Mouse (Mus musculus) liver, adult 2 months (tissue): ENCODE measurements around the gene Pfas. TPM values are rescaled to one million over a fixed set of nuclear protein-coding genes. Genes with fewer than 3 reads are reported as not detected.
A peak's percentile ranks its signal among the peaks of the same experiment; 100 is the strongest.

ENCODE experiments used
- DNase-seq: peaks from one replicate; pipeline ENCODE4 v3.0.0-alpha.2; 2011; ENCODE audit warnings: low read depth, low spot score; ENCODE audit errors: extremely low read depth
- H3K27ac ChIP-seq: fragments of 200-500 bp; replicated peaks from 2 replicates; pipeline ENCODE4 v1.5.1; 2012; ENCODE audit warnings: low read depth, mild to moderate bottlenecking, control low read depth, inconsistent platforms, low read length; ENCODE audit not compliant: insufficient read depth
- H3K27me3 ChIP-seq: fragments of 200-500 bp; 2 replicates; pipeline ENCODE4 v1.6.1; 2012; ENCODE audit warnings: mild to moderate bottlenecking, moderate library complexity, low read length, inconsistent platforms; ENCODE audit not compliant: control insufficient read depth, insufficient read depth
- H3K36me3 ChIP-seq: fragments of 200-500 bp; 2 replicates; pipeline ENCODE4 v1.6.1; 2012; ENCODE audit warnings: low read length, inconsistent platforms; ENCODE audit not compliant: control insufficient read depth, insufficient read depth
- H3K4me1 ChIP-seq: fragments of 200-500 bp; 2 replicates; pipeline ENCODE4 v1.6.1; 2011; ENCODE audit warnings: low read length; ENCODE audit not compliant: control insufficient read depth, insufficient read depth
- H3K4me3 ChIP-seq: fragments of 200-500 bp; 2 replicates; pipeline ENCODE4 v1.5.1; 2011; ENCODE audit warnings: low read depth, mild to moderate bottlenecking, control low read depth, low read length, moderate library complexity; ENCODE audit not compliant: insufficient read depth
- H3K79me2 ChIP-seq: fragments of 200-500 bp; 2 replicates; pipeline ENCODE4 v1.6.1; 2012; ENCODE audit warnings: inconsistent platforms, mild to moderate bottlenecking, low read length, moderate library complexity; ENCODE audit not compliant: control insufficient read depth, insufficient read depth
- H3K9ac ChIP-seq: fragments of 200-500 bp; 2 replicates; pipeline ENCODE4 v1.6.1; 2012; ENCODE audit warnings: low read depth, mild to moderate bottlenecking, control low read depth, inconsistent platforms, low read length
- CTCF ChIP-seq: fragments of 200-500 bp; IDR thresholded peaks from 2 replicates; pipeline ENCODE4 v1.5.1; 2011; ENCODE audit warnings: low read depth, low read length, control low read depth
- POLR2A ChIP-seq: fragments of 200-500 bp; IDR thresholded peaks from 2 replicates; pipeline ENCODE4 v1.6.1; 2011; ENCODE audit warnings: low read length, control low read depth; ENCODE audit not compliant: insufficient read depth; ENCODE audit errors: extremely low read depth
- WGBS: fragments of 180-500 bp; shearing (Covaris S2); methylation state at CpG from one replicate; pipeline ENCODE4 v1.1.7; 2018; 5-methylcytosine and 5-hydroxymethylcytosine counted together
- polyA plus RNA-seq: library from polyadenylated mRNA; depleted of rRNA; stranded (reverse); fragments of >200 nt; gene quantifications from 2 replicates; pipeline ENCODE4 v1.2.3, GENCODE M21; 2012
- total RNA-seq: library from RNA; depleted of rRNA; stranded (reverse); fragments of >200 nt; gene quantifications from 2 replicates; pipeline ENCODE4 v1.2.3, GENCODE M21; 2014

The Pfas gene
- total and polyA plus RNA-seq, 2 experiments = 5.0 to 7.0 TPM

- WGBS = 78% methylated on average over 9 of the region's 9 CpGs
- Histone ChIP-seq H3K79me2 (no peaks in the 10 kb centered on the region), H3K9ac (no peak overlapping the region), H3K36me3 (no peaks in the 10 kb centered on the region), H3K27ac (no peak overlapping the region), H3K4me1 (peaks cover 13% of the 10 kb centered on the region), H3K4me3 (no peak overlapping the region), H3K27me3 (no peaks in the 10 kb centered on the region)
- no peak for TF ChIP-seq CTCF
- DNase-seq = no peak
Measured at GRCm38 (mm10) chr11:69033552-69033951, 25.3 kb upstream of the Pfas start.

DNA sequence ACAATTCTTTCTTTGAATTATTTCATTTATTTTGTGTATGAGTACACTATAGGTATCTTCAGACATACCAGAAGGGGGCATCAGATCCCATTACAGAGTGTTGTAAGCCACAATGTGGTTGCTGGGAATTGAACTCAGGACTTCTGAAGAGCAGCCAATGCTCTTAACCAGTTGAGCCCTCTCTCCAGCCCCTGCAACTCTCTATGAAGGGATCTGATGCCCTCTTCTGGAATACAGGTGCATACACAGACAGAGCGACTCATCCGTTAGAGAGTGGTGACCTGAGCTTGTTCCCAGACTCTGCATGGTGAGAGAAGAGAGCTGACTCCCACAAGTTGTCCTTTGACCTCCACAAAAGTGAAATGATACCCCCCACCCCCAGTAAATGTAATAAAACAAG, 20.5 kb upstream of the Pfas start:
- H3K27me3 ChIP-seq = no peaks in the 10 kb centered on the region
- peaks cover 1% of the 10 kb centered on the region; the same call in 1 of the 2 replicates for H3K36me3 ChIP-seq
- H3K79me2 ChIP-seq = no peaks in the 10 kb centered on the region
- H3K27ac ChIP-seq = no peak overlapping the region
- whole genome bisulfite sequencing = 82% methylated on average over 2 of the region's 2 CpGs
- no peak overlapping the region for H3K9ac ChIP-seq
- no peak overlapping the region for H3K4me3 ChIP-seq
- no peaks in the 10 kb centered on the region for H3K4me1 ChIP-seq
- no peak for TF ChIP-seq POLR2A
- TF ChIP-seq CTCF = no peak
- no peak for DNase-seq

GRCm38 (mm10) chr11:69026562-69026961, 18.3 kb upstream of the Pfas start:
- H3K4me3 ChIP-seq = no peak overlapping the region
- WGBS = 94% methylated on average over 3 of the region's 3 CpGs
- H3K27me3 ChIP-seq = no peaks in the 10 kb centered on the region
- no peaks in the 10 kb centered on the region for H3K79me2 ChIP-seq
- H3K4me1 ChIP-seq = no peaks in the 10 kb centered on the region
- H3K27ac ChIP-seq = no peak overlapping the region
- TF ChIP-seq CTCF = no peak
- TF ChIP-seq POLR2A = no peak
- no peak for DNase-seq
- no peak overlapping the region for H3K9ac ChIP-seq
- H3K36me3 ChIP-seq = peaks cover 10% of the 10 kb centered on the region

GRCm38 (mm10) chr11:69020691-69021090, 12.4 kb upstream of the Pfas start:
- Histone ChIP-seq H3K27me3 (no peaks in the 10 kb centered on the region), H3K4me1 (peaks cover 2% of the 10 kb centered on the region)
- TF ChIP-seq POLR2A = no peak

DNA sequence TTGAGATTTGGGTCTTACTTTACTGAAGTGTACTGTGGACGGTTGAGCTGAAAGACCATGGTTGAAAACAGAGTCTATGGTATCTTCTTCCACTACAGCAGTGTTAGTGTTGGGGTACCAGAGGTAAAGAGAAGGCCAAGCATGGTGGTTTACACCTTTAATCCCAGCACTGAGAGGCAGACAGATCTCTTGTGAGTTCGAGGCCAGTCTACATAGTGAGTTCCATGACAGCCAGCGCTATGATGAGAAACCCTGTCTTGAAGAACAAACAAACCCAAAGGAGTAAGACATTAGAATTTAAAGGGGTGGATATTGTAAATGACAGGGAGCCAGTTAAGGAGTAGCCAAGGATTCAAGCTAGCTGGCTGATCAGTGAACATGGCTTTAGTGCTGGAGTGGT, 8.5 kb upstream of the Pfas start:
- Histone ChIP-seq H3K79me2 (0 out of 2 replicates have a peak, but pooled peaks cover 3% of the 10 kb centered on the region), H3K4me3 (no peak overlapping the region), H3K27me3 (no peaks in the 10 kb centered on the region), H3K9ac (peak overlapping the region; percentile 61; the same call in 1 of the 2 replicates), H3K36me3 (peaks cover under 1% of the 10 kb centered on the region; the same call in 1 of the 2 replicates), H3K4me1 (peaks cover 3% of the 10 kb centered on the region), H3K27ac (no peak overlapping the region)
- DNase-seq = no peak
- 56% methylated on average over 3 of the region's 3 CpGs for WGBS
- TF ChIP-seq POLR2A (no peak), CTCF (no peak)

More at GRCm38 (mm10) chr11:69020691-69021090, 12.4 kb upstream of the Pfas start:
- Histone ChIP-seq H3K9ac (no peak overlapping the region), H3K4me3 (no peak overlapping the region), H3K27ac (no peak overlapping the region), H3K36me3 (peaks cover 8% of the 10 kb centered on the region), H3K79me2 (0 out of 2 replicates have a peak, but pooled peaks cover 3% of the 10 kb centered on the region)
- no peak for DNase-seq

- DNase-seq = peak; percentile 78
- peaks cover 3% of the 10 kb centered on the region for H3K4me1 ChIP-seq
Measured at GRCm38 (mm10) chr11:69015644-69016441, 7.6 kb upstream of the Pfas start, which contains the start of gene Ctc1. Gene Ctc1, plus strand, starts transcription at chr11:69015911.

More at GRCm38 (mm10) chr11:69015644-69016441, 7.6 kb upstream of the Pfas start, which contains the start of gene Ctc1:
- H3K4me3 ChIP-seq = peak within 1 kb of the TSS; percentile 65
- H3K36me3 ChIP-seq = no peaks in the 10 kb centered on the region
- TF ChIP-seq CTCF (peak; percentile 79), POLR2A (peak; percentile 31; the same call in 1 of the 2 replicates)
- H3K79me2 ChIP-seq = 0 out of 2 replicates have a peak, but pooled peaks cover 3% of the 10 kb centered on the region
- H3K27me3 ChIP-seq = no peaks in the 10 kb centered on the region
- peak within 1 kb of the TSS; percentile 81 for H3K9ac ChIP-seq
- under 1% methylated on average over 38 of the region's 38 CpGs for WGBS
- H3K27ac ChIP-seq = peak within 1 kb of the TSS; percentile 70
